ENCODE assay signal across 30 mouse cellular contexts in the genomic region with DNA sequence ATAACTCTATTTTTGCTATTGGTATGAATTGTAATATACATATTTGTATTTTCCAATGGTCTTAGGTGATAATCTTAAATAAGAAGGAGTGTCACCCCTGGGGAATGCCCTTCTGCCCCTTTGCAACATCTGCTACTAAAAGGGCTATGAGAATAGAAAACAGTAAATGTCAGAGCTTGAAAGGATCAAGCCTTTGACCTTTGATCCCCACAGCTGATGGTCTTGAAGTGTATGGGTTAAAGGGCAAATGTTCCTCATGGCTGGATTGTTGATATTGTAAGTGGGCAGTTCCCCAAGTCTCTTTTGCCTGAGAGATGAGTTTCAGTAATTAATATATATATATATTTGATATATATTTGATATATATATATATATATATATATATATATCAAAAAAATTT. TPM values are rescaled to one million over a fixed set of nuclear protein-coding genes. Genes with fewer than 3 reads are reported as not detected.
"Had no signal": no experiment of that assay in that cellular context is flagged by ENCODE, and none has a peak within 500 bp of the region (broad histone marks: within the 10 kb centered on the region; RNA-seq: fewer than 3 reads in every experiment).

No protein-coding gene starts in this region.

- H3K27ac ChIP-seq: kidney, postnatal 0 days; layer of hippocampus, adult 2 months; limb, embryonic 10.5 days; limb, embryonic 13.5 days; liver, embryonic 12.5 days; liver, embryonic 15.5 days; lung, embryonic 15.5 days; neural tube, embryonic 13.5 days had no signal

- DNase-seq: kidney, adult 18-20 months; kidney, postnatal 25 days; layer of hippocampus, adult 9-11 months; liver; lung, adult 18-20 months; lung, postnatal 10 days; lung, postnatal 4 days; midbrain, embryonic 14.5 days; retina, postnatal 1 day; thymus, adult 18-20 months; thymus, postnatal 36 days had no signal

- H3K36me3 ChIP-seq: limb, embryonic 10.5 days; limb, embryonic 13.5 days; liver, embryonic 12.5 days; liver, embryonic 15.5 days; lung, embryonic 15.5 days; neural tube, embryonic 13.5 days had no signal

- H3K4me3 ChIP-seq: layer of hippocampus, adult 2 months; limb, embryonic 10.5 days; limb, embryonic 13.5 days; liver, embryonic 12.5 days; liver, embryonic 15.5 days; lung, embryonic 15.5 days; neural tube, embryonic 13.5 days had no signal

- H3K9ac ChIP-seq: limb, embryonic 13.5 days; liver, embryonic 12.5 days; liver, embryonic 15.5 days; lung, embryonic 15.5 days; neural tube, embryonic 13.5 days had no signal

- H3K27me3 ChIP-seq: limb, embryonic 13.5 days; liver, embryonic 12.5 days; liver, embryonic 15.5 days; lung, embryonic 15.5 days; neural tube, embryonic 13.5 days had no signal

- ATAC-seq: liver, embryonic 12.5 days had no signal

- H3K4me2 ChIP-seq: limb, embryonic 13.5 days; liver, embryonic 12.5 days; liver, embryonic 15.5 days; lung, embryonic 15.5 days; neural tube, embryonic 13.5 days had no signal

- H3K9me3 ChIP-seq: limb, embryonic 10.5 days; limb, embryonic 13.5 days; liver, embryonic 12.5 days; lung, embryonic 15.5 days; neural tube, embryonic 13.5 days had no signal

- H3K4me1 ChIP-seq: limb, embryonic 13.5 days; liver, embryonic 12.5 days; liver, embryonic 15.5 days; lung, embryonic 15.5 days; neural tube, embryonic 13.5 days had no signal

RNA-seq across cellular contexts. Expression of a gene that starts 47.7 kb away (rescaled TPM):
- total RNA-seq: layer of hippocampus, adult 2 months; layer of hippocampus, postnatal 25 days; left cerebral cortex, adult 18-20 months; left cerebral cortex, postnatal 25 days; megakaryocyte progenitor cell, adult 5-6 weeks; megakaryocyte-erythroid progenitor cell, adult 5-6 weeks; midbrain, postnatal 0 days; neutrophil, adult 5-6 weeks had no signal
- polyA plus RNA-seq: limb, embryonic 13.5 days; liver, embryonic 12.5 days; liver, embryonic 15.5 days; lung, embryonic 15.5 days; midbrain, embryonic 14.5 days; midbrain, postnatal 0 days; neural tube, embryonic 13.5 days; spleen, adult 2 months; stomach, embryonic 16.5 days; testis, adult 2 months; urinary bladder, adult 2 months had no signal
